Mouse (Mus musculus): ENCODE results near the gene Pyy.

- TF ChIP-seq GATA1 (IDR thresholded peaks at IDR 0.05; ENCODE audit: borderline replicate concordance, low read length) (no peak), CTCF (IDR thresholded peaks at IDR 0.05; ENCODE audit: low read depth, low read length) (no peak), GATA2 (IDR thresholded peaks at IDR 0.05; ENCODE audit: borderline replicate concordance, low read depth, low read length) (no peak)
Measured at GRCm38 (mm10) chr11:102084159-102084558, 23.5 kb downstream of the Pyy start.
